Mouse (Mus musculus) liver, adult 2 months (tissue): ENCODE measurements at regions not wholly inside any gene's neighbourhood (a gene's known extent, or its start where the extent isn't known, plus 50 kb on each side); places are given as distances from the start of the nearest gene placed in this dataset.

ENCODE experiments used
- DNase-seq: peaks from one replicate; pipeline ENCODE4 v3.0.0-alpha.2; 2011; ENCODE audit warnings: low read depth, low spot score; ENCODE audit errors: extremely low read depth
- H3K27ac ChIP-seq: fragments of 200-500 bp; replicated peaks from 2 replicates; pipeline ENCODE4 v1.5.1; 2012; ENCODE audit warnings: low read depth, mild to moderate bottlenecking, control low read depth, inconsistent platforms, low read length; ENCODE audit not compliant: insufficient read depth
- H3K27me3 ChIP-seq: fragments of 200-500 bp; 2 replicates; pipeline ENCODE4 v1.6.1; 2012; ENCODE audit warnings: mild to moderate bottlenecking, moderate library complexity, low read length, inconsistent platforms; ENCODE audit not compliant: control insufficient read depth, insufficient read depth
- H3K36me3 ChIP-seq: fragments of 200-500 bp; 2 replicates; pipeline ENCODE4 v1.6.1; 2012; ENCODE audit warnings: low read length, inconsistent platforms; ENCODE audit not compliant: control insufficient read depth, insufficient read depth
- H3K4me1 ChIP-seq: fragments of 200-500 bp; 2 replicates; pipeline ENCODE4 v1.6.1; 2011; ENCODE audit warnings: low read length; ENCODE audit not compliant: control insufficient read depth, insufficient read depth
- H3K4me3 ChIP-seq: fragments of 200-500 bp; 2 replicates; pipeline ENCODE4 v1.5.1; 2011; ENCODE audit warnings: low read depth, mild to moderate bottlenecking, control low read depth, low read length, moderate library complexity; ENCODE audit not compliant: insufficient read depth
- H3K79me2 ChIP-seq: fragments of 200-500 bp; 2 replicates; pipeline ENCODE4 v1.6.1; 2012; ENCODE audit warnings: inconsistent platforms, mild to moderate bottlenecking, low read length, moderate library complexity; ENCODE audit not compliant: control insufficient read depth, insufficient read depth
- H3K9ac ChIP-seq: fragments of 200-500 bp; 2 replicates; pipeline ENCODE4 v1.6.1; 2012; ENCODE audit warnings: low read depth, mild to moderate bottlenecking, control low read depth, inconsistent platforms, low read length
- CTCF ChIP-seq: fragments of 200-500 bp; IDR thresholded peaks from 2 replicates; pipeline ENCODE4 v1.5.1; 2011; ENCODE audit warnings: low read depth, low read length, control low read depth
- POLR2A ChIP-seq: fragments of 200-500 bp; IDR thresholded peaks from 2 replicates; pipeline ENCODE4 v1.6.1; 2011; ENCODE audit warnings: low read length, control low read depth; ENCODE audit not compliant: insufficient read depth; ENCODE audit errors: extremely low read depth
- whole genome bisulfite sequencing: fragments of 180-500 bp; shearing (Covaris S2); methylation state at CpG from one replicate; pipeline ENCODE4 v1.1.7; 2018; 5-methylcytosine and 5-hydroxymethylcytosine counted together

DNA sequence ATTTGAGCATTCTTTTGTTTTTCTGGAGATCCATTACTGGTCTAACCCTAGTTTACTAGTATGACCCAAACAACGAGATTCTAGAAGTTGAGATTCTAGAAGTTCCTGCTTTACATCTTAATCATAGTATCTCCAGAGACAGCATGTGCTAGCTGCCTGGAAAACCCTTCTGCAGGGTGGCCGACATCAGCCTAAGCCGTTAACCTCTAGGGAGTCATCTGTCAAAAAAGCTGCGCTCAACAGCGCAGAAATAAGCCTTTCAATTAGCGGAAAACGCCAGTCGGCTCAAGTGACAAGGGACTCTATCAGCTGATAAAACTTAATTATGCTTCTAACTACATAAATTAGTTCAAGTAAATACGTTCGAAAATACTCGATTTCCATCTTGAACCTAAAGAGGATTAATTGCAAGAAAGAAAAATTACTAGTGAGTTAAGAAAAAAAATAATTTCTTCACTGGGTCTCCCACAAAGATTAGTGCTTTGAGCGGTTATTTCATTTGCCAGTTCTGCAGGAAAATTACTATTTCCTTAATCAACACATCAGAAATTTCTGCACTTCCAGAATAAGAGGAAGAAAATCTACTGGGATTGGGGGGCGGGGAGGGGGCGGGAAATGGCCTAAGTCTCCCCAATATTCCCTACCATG is 53.0 kb upstream of the Chd2 start:
- WGBS, result 4% methylated on average over 14 of the region's 14 CpGs
- H3K27me3 ChIP-seq, result no peaks in the 10 kb centered on the region
- peak; percentile 51 for DNase-seq

DNA sequence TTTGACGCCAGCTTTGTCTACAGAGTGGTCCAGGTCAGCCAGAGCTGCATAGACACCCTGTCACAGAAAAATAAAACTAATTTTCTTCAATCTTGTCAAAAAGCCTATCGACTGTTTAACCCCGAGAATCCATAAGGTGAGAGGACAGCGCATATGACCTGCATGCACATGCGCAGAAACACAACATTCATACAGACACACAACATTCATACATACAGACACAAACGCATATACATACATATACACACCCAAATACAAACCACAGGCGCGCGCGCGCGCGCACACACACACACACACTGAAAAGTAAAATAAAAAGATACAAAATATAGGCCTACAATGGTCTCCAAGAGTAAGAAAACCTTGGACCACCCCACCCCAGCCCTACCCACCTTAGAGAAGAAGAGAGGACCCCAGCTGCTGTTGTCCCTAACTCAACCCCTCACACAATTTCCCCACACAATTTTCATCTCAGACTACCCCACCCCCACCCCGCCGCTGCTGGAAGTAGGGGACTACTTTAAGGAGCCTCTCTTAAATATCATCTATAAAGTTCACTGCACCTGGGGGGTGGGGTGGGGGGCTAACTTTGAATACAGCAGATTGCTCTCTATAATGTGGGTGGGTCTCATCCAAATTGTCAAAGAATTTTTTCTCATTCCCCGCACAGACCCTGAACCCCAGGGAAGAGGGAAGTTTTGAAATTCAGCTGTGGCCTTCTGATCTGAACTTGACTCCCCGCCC is 52.2 kb upstream of the Chd2 start:
- H3K27me3 ChIP-seq, result no peaks in the 10 kb centered on the region
- peaks cover 18% of the 10 kb centered on the region for H3K4me1 ChIP-seq
- H3K79me2 ChIP-seq, result no peaks in the 10 kb centered on the region
- no peak for DNase-seq
- H3K36me3 ChIP-seq, result no peaks in the 10 kb centered on the region
- H3K27ac ChIP-seq, result peak overlapping the region; percentile 45; the same call in 1 of the 2 replicates
- 83% methylated on average over 17 of the region's 17 CpGs for WGBS
- no peak for TF ChIP-seq POLR2A
- H3K4me3 ChIP-seq, result no peak overlapping the region
- H3K9ac ChIP-seq, result no peak overlapping the region

More for the DNA sequence above, 53.0 kb upstream of the Chd2 start:
- Histone ChIP-seq H3K4me3 (peak overlapping the region; percentile 19; the same call in 1 of the 2 replicates), H3K4me1 (peaks cover 15% of the 10 kb centered on the region; the same call in 1 of the 2 replicates), H3K27ac (peak overlapping the region; percentile 85), H3K79me2 (no peaks in the 10 kb centered on the region), H3K36me3 (no peaks in the 10 kb centered on the region), H3K9ac (peak overlapping the region; percentile 59)
- TF ChIP-seq POLR2A (no peak), CTCF (no peak)

DNA sequence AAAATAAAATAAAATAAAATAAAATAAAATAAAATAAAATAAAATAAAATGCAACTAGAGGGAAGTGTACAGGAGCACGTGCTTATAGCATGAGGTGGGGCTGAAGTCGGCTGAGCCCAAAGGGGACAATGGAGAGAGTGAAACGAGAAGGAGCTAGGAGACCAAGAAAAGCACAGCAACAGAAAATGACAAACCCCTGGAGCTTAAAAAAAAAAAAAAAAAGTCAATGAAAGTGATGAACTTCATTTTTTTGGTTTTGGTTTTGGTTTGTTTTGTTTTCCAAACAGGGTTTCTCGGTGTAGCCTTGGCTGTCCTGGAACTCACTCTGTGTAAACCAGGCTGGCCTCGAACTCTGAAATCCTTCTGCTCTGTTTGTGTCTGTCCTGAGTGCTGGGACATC is 51.2 kb upstream of the Chd2 start:
- Histone ChIP-seq H3K4me1 (peaks cover 22% of the 10 kb centered on the region), H3K36me3 (no peaks in the 10 kb centered on the region), H3K27ac (no peak overlapping the region), H3K79me2 (no peaks in the 10 kb centered on the region), H3K27me3 (no peaks in the 10 kb centered on the region), H3K9ac (no peak overlapping the region), H3K4me3 (no peak overlapping the region)
- TF ChIP-seq POLR2A, result no peak
- TF ChIP-seq CTCF, result no peak
- no peak for DNase-seq
- WGBS, result 68% methylated on average over 5 of the region's 5 CpGs
